Mouse (Mus musculus) neural tube, embryonic 13.5 days (tissue): Measurements from ENCODE around the gene Cwc25. TPM values are rescaled to one million over a fixed set of nuclear protein-coding genes. Genes with fewer than 3 reads are reported as not detected.
"Not testable (repeated sequence)": the region's sequence is repeated elsewhere in the genome, so short reads cannot be mapped to it uniquely, and the experiment has no call there.

ENCODE experiments used
- ATAC-seq: fragments of 200-750 bp; cut with Nextera tagmentation; 2 replicates; pipeline ENCODE4 v1.8.0; 2017; ENCODE audit warnings: low read depth, mild to moderate bottlenecking, moderate TSS enrichment, moderate library complexity
- H3K27ac ChIP-seq: fragments of 300-500 bp; sonication (generic); replicated peaks from 2 replicates; pipeline ENCODE4 v1.5.1; 2015; ENCODE audit warnings: moderate library complexity, mild to moderate bottlenecking, inconsistent platforms
- H3K27me3 ChIP-seq: fragments of 300-500 bp; sonication (generic); 2 replicates; pipeline ENCODE4 v1.6.1; 2015; ENCODE audit warnings: mild to moderate bottlenecking, inconsistent platforms
- H3K36me3 ChIP-seq: fragments of 300-500 bp; sonication (generic); 2 replicates; pipeline ENCODE4 v1.6.1; 2015; ENCODE audit warnings: mild to moderate bottlenecking, inconsistent platforms
- H3K4me1 ChIP-seq: fragments of 300-500 bp; sonication (generic); replicated peaks from 2 replicates; pipeline ENCODE4 v1.6.1; 2015; ENCODE audit warnings: inconsistent platforms
- H3K4me2 ChIP-seq: fragments of 300-500 bp; sonication (generic); 2 replicates; pipeline ENCODE4 v1.6.1; 2015; ENCODE audit warnings: inconsistent platforms, mild to moderate bottlenecking, moderate library complexity
- H3K4me3 ChIP-seq: fragments of 300-500 bp; sonication (generic); 2 replicates; pipeline ENCODE4 v1.5.1; 2015; ENCODE audit warnings: mild to moderate bottlenecking, inconsistent platforms
- H3K9ac ChIP-seq: fragments of 300-500 bp; sonication (generic); 2 replicates; pipeline ENCODE4 v1.6.1; 2015; ENCODE audit warnings: moderate library complexity, mild to moderate bottlenecking, inconsistent platforms
- H3K9me3 ChIP-seq: fragments of 300-500 bp; sonication (generic); 2 replicates; pipeline ENCODE4 v1.6.1; 2016; ENCODE audit warnings: inconsistent platforms
- WGBS: fragments of 180-500 bp; shearing (Covaris S2); methylation state at CpG from one replicate; pipeline ENCODE4 v1.1.7; 2015; 5-methylcytosine and 5-hydroxymethylcytosine counted together
- polyA plus RNA-seq: library from polyadenylated mRNA; unstranded; fragments of >200 nt; fragmentation: Nextera tagmentation; extraction: Ambion mirVana; gene quantifications from 2 replicates; pipeline ENCODE4 v1.2.1, GENCODE M21; 2015

Cwc25 gene
- polyA plus RNA-seq, 1 experiment from 2014 or later: 18.8 TPM

GRCm38 (mm10) chr11:97717369-97718280, 48.7 kb downstream of the Cwc25 start:
- peaks cover 97% of the 10 kb centered on the region for H3K36me3 ChIP-seq
- 91% methylated on average over 26 of the region's 26 CpGs for WGBS

GRCm38 (mm10) chr11:97716021-97716420, 50.3 kb downstream of the Cwc25 start:
- 88% methylated on average over 8 of the region's 8 CpGs for WGBS
- no peaks in the 10 kb centered on the region for H3K4me1 ChIP-seq
- H3K27ac ChIP-seq: no peak overlapping the region
- H3K9ac ChIP-seq: no peak overlapping the region
- H3K4me2 ChIP-seq: no peak overlapping the region
- ATAC-seq: no peak
- H3K4me3 ChIP-seq: no peak overlapping the region
- H3K27me3 ChIP-seq: no peaks in the 10 kb centered on the region
- H3K9me3 ChIP-seq: no peaks in the 10 kb centered on the region
- peaks cover 97% of the 10 kb centered on the region for H3K36me3 ChIP-seq

More at GRCm38 (mm10) chr11:97717369-97718280, 48.7 kb downstream of the Cwc25 start:
- Histone ChIP-seq H3K27ac (no peak overlapping the region), H3K4me1 (no peaks in the 10 kb centered on the region), H3K27me3 (no peaks in the 10 kb centered on the region), H3K9ac (no peak overlapping the region), H3K4me2 (no peak overlapping the region), H3K4me3 (no peak overlapping the region), H3K9me3 (no peaks in the 10 kb centered on the region)
- ATAC-seq: no peak

GRCm38 (mm10) chr11:97714784-97715760, 51.3 kb downstream of the Cwc25 start:
- no peaks in the 10 kb centered on the region for H3K9me3 ChIP-seq
- WGBS: 92% methylated on average over 14 of the region's 14 CpGs
- H3K4me1 ChIP-seq: no peaks in the 10 kb centered on the region
- no peak overlapping the region for H3K4me3 ChIP-seq
- H3K27ac ChIP-seq: no peak overlapping the region
- H3K27me3 ChIP-seq: no peaks in the 10 kb centered on the region
- H3K4me2 ChIP-seq: no peak overlapping the region
- H3K9ac ChIP-seq: no peak overlapping the region
- H3K36me3 ChIP-seq: peaks cover 91% of the 10 kb centered on the region
- ATAC-seq: no peak

GRCm38 (mm10) chr11:97714356-97714755, 52.0 kb downstream of the Cwc25 start:
- Histone ChIP-seq H3K4me3 (no peak overlapping the region), H3K27me3 (no peaks in the 10 kb centered on the region), H3K9me3 (no peaks in the 10 kb centered on the region), H3K36me3 (peaks cover 85% of the 10 kb centered on the region), H3K9ac (no peak overlapping the region), H3K4me1 (no peaks in the 10 kb centered on the region), H3K4me2 (no peak overlapping the region), H3K27ac (no peak overlapping the region)
- WGBS: 94% methylated on average over 3 of the region's 3 CpGs
- no peak for ATAC-seq

GRCm38 (mm10) chr11:97713896-97714295, 52.5 kb downstream of the Cwc25 start:
- Histone ChIP-seq H3K4me2 (no peak overlapping the region), H3K9me3 (no peaks in the 10 kb centered on the region), H3K36me3 (peaks cover 85% of the 10 kb centered on the region), H3K4me3 (no peak overlapping the region), H3K4me1 (no peaks in the 10 kb centered on the region), H3K27me3 (no peaks in the 10 kb centered on the region), H3K27ac (no peak overlapping the region), H3K9ac (no peak overlapping the region)
- ATAC-seq: no peak
- WGBS: 88% methylated on average over 8 of the region's 8 CpGs

GRCm38 (mm10) chr11:97712286-97712685, 54.1 kb downstream of the Cwc25 start:
- no peak overlapping the region for H3K4me2 ChIP-seq
- no peak overlapping the region for H3K4me3 ChIP-seq
- ATAC-seq: no peak
- peaks cover 84% of the 10 kb centered on the region for H3K36me3 ChIP-seq
- H3K9me3 ChIP-seq: no peaks in the 10 kb centered on the region
- no peaks in the 10 kb centered on the region for H3K27me3 ChIP-seq
- H3K9ac ChIP-seq: no peak overlapping the region
- no peak overlapping the region for H3K27ac ChIP-seq
- no peaks in the 10 kb centered on the region for H3K4me1 ChIP-seq
- 91% methylated on average over 15 of the region's 15 CpGs for WGBS

GRCm38 (mm10) chr11:97711200-97711900, 55.0 kb downstream of the Cwc25 start:
- no peaks in the 10 kb centered on the region for H3K4me1 ChIP-seq
- H3K27ac ChIP-seq: no peak overlapping the region
- H3K9me3 ChIP-seq: no peaks in the 10 kb centered on the region
- H3K36me3 ChIP-seq: peaks cover 86% of the 10 kb centered on the region
- H3K27me3 ChIP-seq: no peaks in the 10 kb centered on the region
- no peak overlapping the region for H3K4me3 ChIP-seq
- WGBS: 87% methylated on average over 13 of the region's 13 CpGs
- no peak overlapping the region for H3K4me2 ChIP-seq
- ATAC-seq: no peak
- no peak overlapping the region for H3K9ac ChIP-seq

- H3K4me1 ChIP-seq, H3K9me3 ChIP-seq, H3K9ac ChIP-seq, H3K27ac ChIP-seq, H3K27me3 ChIP-seq, H3K4me3 ChIP-seq, ATAC-seq, H3K4me2 ChIP-seq: not testable (repeated sequence)
- 84% methylated on average over 2 of the region's 2 CpGs for WGBS
- H3K36me3 ChIP-seq: peaks cover 86% of the 10 kb centered on the region
Measured at GRCm38 (mm10) chr11:97710067-97710466, 56.3 kb downstream of the Cwc25 start.

- peak; percentile 89 for ATAC-seq
- peak within 1 kb of the TSS; percentile 99 for H3K27ac ChIP-seq
- H3K4me1 ChIP-seq: peaks cover 33% of the 10 kb centered on the region
- peak within 1 kb of the TSS; percentile 82 for H3K4me3 ChIP-seq
- H3K27me3 ChIP-seq: no peaks in the 10 kb centered on the region
- H3K36me3 ChIP-seq: peaks cover 29% of the 10 kb centered on the region
- H3K4me2 ChIP-seq: peak within 1 kb of the TSS; percentile 91
- WGBS: under 1% methylated on average over 35 of the region's 35 CpGs
- peak within 1 kb of the TSS; percentile 91 for H3K9ac ChIP-seq
- H3K9me3 ChIP-seq: no peaks in the 10 kb centered on the region
Measured at GRCm38 (mm10) chr11:97703039-97703826, 63.1 kb downstream of the Cwc25 start, which contains the start of gene Psmb3. TSS of gene Psmb3 (plus strand) at chr11:97703399.

GRCm38 (mm10) chr11:97702393-97702745, 64.0 kb downstream of the Cwc25 start:
- WGBS: under 1% methylated on average over 24 of the region's 24 CpGs
- ATAC-seq: no peak
- Histone ChIP-seq H3K4me2 (peak overlapping the region; percentile 91), H3K27me3 (no peaks in the 10 kb centered on the region), H3K4me3 (peak overlapping the region; percentile 82), H3K9me3 (no peaks in the 10 kb centered on the region), H3K36me3 (peaks cover 21% of the 10 kb centered on the region), H3K9ac (peak overlapping the region; percentile 71), H3K27ac (peak overlapping the region; percentile 99), H3K4me1 (peaks cover 41% of the 10 kb centered on the region)
